Mouse (Mus musculus) intestine, embryonic 14.5 days (tissue): ENCODE measurements around the gene Anxa3. TPM values are rescaled to one million over a fixed set of nuclear protein-coding genes. Genes with fewer than 3 reads are reported as not detected.

Experiments
- ATAC-seq: fragments of 200-750 bp; cut with Nextera tagmentation; replicated peaks from 2 replicates; pipeline ENCODE4 v1.8.0; 2017; ENCODE audit warnings: low read depth, moderate number of reproducible peaks, moderate TSS enrichment, moderate library complexity; ENCODE audit not compliant: low FRiP score, low TSS enrichment
- DNase-seq: peaks from one replicate; pipeline ENCODE4 v3.0.0-alpha.2; 2018; ENCODE audit warnings: low spot score
- H3K27ac ChIP-seq: fragments of 300-500 bp; sonication (generic); 2 replicates; pipeline ENCODE4 v1.5.1; 2014; ENCODE audit warnings: low read depth, mild to moderate bottlenecking, control low read depth
- H3K27me3 ChIP-seq: fragments of 300-500 bp; sonication (generic); replicated peaks from 2 replicates; pipeline ENCODE4 v1.6.1; 2014; ENCODE audit warnings: low read length, control low read depth; ENCODE audit not compliant: control insufficient read depth, insufficient read depth
- H3K36me3 ChIP-seq: fragments of 300-500 bp; sonication (generic); 2 replicates; pipeline ENCODE4 v1.6.1; 2014; ENCODE audit warnings: low read length, control low read depth; ENCODE audit not compliant: control insufficient read depth, insufficient read depth
- H3K4me1 ChIP-seq: fragments of 300-500 bp; sonication (generic); replicated peaks from 2 replicates; pipeline ENCODE4 v1.6.1; 2014; ENCODE audit warnings: low read length, control low read depth, mixed read lengths; ENCODE audit not compliant: control insufficient read depth, insufficient read depth
- H3K4me2 ChIP-seq: fragments of 300-500 bp; sonication (generic); 2 replicates; pipeline ENCODE4 v1.6.1; 2014; ENCODE audit warnings: low read length
- H3K4me3 ChIP-seq: fragments of 300-500 bp; sonication (generic); 2 replicates; pipeline ENCODE4 v1.5.1; 2014; ENCODE audit warnings: low read depth, low read length, control low read depth, mixed read lengths
- H3K9ac ChIP-seq: fragments of 300-500 bp; sonication (generic); 2 replicates; pipeline ENCODE4 v1.6.1; 2014; ENCODE audit warnings: mild to moderate bottlenecking, low read length
- H3K9me3 ChIP-seq: fragments of 300-500 bp; sonication (generic); 2 replicates; pipeline ENCODE4 v1.6.1; 2016; ENCODE audit warnings: low read length, control low read depth; ENCODE audit not compliant: control insufficient read depth
- WGBS: fragments of 180-500 bp; shearing (Covaris S2); extraction: QIAGEN DNeasy Blood & Tissue Kit; methylation state at CpG from one replicate; pipeline ENCODE4 v1.1.7; 2014; 5-methylcytosine and 5-hydroxymethylcytosine counted together
- polyA plus RNA-seq: library from polyadenylated mRNA; unstranded; fragments of >200 nt; fragmentation: Nextera tagmentation; extraction: Ambion mirVana; gene quantifications from 2 replicates; pipeline ENCODE4 v1.2.1, GENCODE M21; 2014

The Anxa3 gene
- polyA plus RNA-seq, 1 experiment from 2014 or later = 53.9 TPM

GRCm38 (mm10) chr5:96885202-96885601, 92.1 kb downstream of the Anxa3 start:
- DNase-seq (no peak), ATAC-seq (no peak)
- H3K4me1 ChIP-seq = no peaks in the 10 kb centered on the region
- no peaks in the 10 kb centered on the region for H3K27me3 ChIP-seq
- no peaks in the 10 kb centered on the region for H3K9me3 ChIP-seq
- no peak overlapping the region for H3K27ac ChIP-seq
- H3K9ac ChIP-seq = no peak overlapping the region
- 85% methylated on average over 7 of the region's 7 CpGs for WGBS
- H3K36me3 ChIP-seq = no peaks in the 10 kb centered on the region
- no peak overlapping the region for H3K4me3 ChIP-seq
- no peak overlapping the region for H3K4me2 ChIP-seq

DNA sequence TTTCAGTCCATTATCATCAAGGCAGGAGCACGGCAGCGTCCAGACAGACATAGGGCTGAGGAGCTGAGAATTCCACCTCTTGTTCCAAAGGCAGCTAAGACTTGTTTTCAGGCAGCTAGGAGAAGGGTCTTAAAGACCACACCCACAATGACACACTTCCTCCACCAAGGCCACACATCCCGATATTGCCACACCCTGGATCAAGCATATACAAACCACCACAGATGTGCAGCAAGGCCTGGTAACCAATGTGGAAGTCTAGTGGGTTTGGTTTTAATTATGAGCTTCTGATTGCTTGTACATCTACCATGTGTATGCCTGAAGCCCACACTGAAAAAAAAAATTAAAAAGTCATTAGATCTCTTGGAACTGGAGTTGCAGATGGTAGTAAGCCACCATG, 95.3 kb downstream of the Anxa3 start:
- no peaks in the 10 kb centered on the region for H3K4me1 ChIP-seq
- ATAC-seq = no peak
- no peak overlapping the region for H3K4me3 ChIP-seq
- H3K27me3 ChIP-seq = no peaks in the 10 kb centered on the region
- no peak overlapping the region for H3K9ac ChIP-seq
- 79% methylated on average over 3 of the region's 3 CpGs for WGBS
- H3K9me3 ChIP-seq = no peaks in the 10 kb centered on the region
- no peak overlapping the region for H3K4me2 ChIP-seq
- no peaks in the 10 kb centered on the region for H3K36me3 ChIP-seq
- H3K27ac ChIP-seq = no peak overlapping the region
- DNase-seq = no peak

DNA sequence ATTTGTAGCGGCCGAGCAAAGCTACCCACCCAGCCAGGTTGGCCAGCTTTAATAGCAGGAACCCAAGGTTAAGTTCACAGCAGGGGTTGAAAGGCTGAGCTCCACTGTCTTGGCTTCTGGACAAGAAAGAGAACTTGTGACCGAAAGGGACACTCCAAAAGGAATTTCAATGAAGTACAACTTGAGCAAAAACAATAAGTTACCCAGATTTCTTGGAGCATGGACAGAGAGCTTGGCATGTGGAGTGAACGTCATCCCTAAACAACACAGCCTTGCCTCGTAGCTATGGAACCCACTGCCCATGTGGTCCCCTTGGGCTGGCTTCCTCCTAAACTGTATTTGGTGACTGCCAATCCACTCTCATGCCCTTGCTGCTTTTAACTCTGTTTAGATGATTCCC, 97.2 kb downstream of the Anxa3 start:
- WGBS = 82% methylated on average over 5 of the region's 5 CpGs
- ATAC-seq = no peak

More for the DNA sequence above, 97.2 kb downstream of the Anxa3 start:
- DNase-seq = no peak
- H3K4me1 ChIP-seq = no peaks in the 10 kb centered on the region
- no peaks in the 10 kb centered on the region for H3K36me3 ChIP-seq
- no peak overlapping the region for H3K4me3 ChIP-seq
- H3K9me3 ChIP-seq = no peaks in the 10 kb centered on the region
- no peak overlapping the region for H3K27ac ChIP-seq
- H3K4me2 ChIP-seq = no peak overlapping the region
- H3K27me3 ChIP-seq = no peaks in the 10 kb centered on the region
- H3K9ac ChIP-seq = no peak overlapping the region

Other genes starting within 250 kb of the Anxa3 start
- 14.7 and 15.7 TPM in 2 replicates for gene Bmp2k, start 204.3 kb downstream of the Anxa3 start, polyA plus RNA-seq